Mouse (Mus musculus): ENCODE data around the gene Commd6.

- no peak for TF ChIP-seq MAX (IDR thresholded peaks at IDR 0.05)
- TF ChIP-seq MYOG (IDR thresholded peaks at IDR 0.05; ENCODE audit: control insufficient read depth, extremely low read depth, insufficient read length), result no peak
- no peak for TF ChIP-seq MYOD1 (IDR thresholded peaks at IDR 0.05; ENCODE audit: control insufficient read depth, insufficient read length, low read depth)
- no peak for TF ChIP-seq CTCF (IDR thresholded peaks at IDR 0.05; ENCODE audit: control insufficient read depth, insufficient read depth, insufficient read length)
- no peak for TF ChIP-seq CEBPB (IDR thresholded peaks at IDR 0.05; ENCODE audit: low read depth)
These were observed 3.1 kb downstream of the Commd6 start for GRCm38 (mm10) chr14:101637381-101637780.

Measured in C2C12 (cell line).